In genomic region chr14:76310278-76310677, GRCm38 (mm10) we compare ENCODE assay signal across 8 mouse cellular contexts.
DNase-seq lines count a peak whose midpoint lies in the region; ATAC-seq and TF ChIP-seq lines count a peak whose summit lies in the region.

No protein-coding gene starts in this region.

- H3K27me3 ChIP-seq in forebrain, embryonic 10.5 days (ENCODE audit: poor library complexity, severe bottlenecking) = no peaks in the 10 kb centered on the region
- H3K27me3 ChIP-seq in forebrain, embryonic 11.5 days (ENCODE audit: control insufficient read depth, insufficient read depth, low read length) = no peaks in the 10 kb centered on the region
- H3K27me3 ChIP-seq in forebrain, embryonic 16.5 days (replicated peaks; ENCODE audit: control insufficient read depth, insufficient read depth, low read length) = no peaks in the 10 kb centered on the region
- no peaks in the 10 kb centered on the region for H3K27me3 ChIP-seq in hindbrain, postnatal 0 days (ENCODE audit: insufficient read depth, low read length)
- no peaks in the 10 kb centered on the region for H3K27me3 ChIP-seq in limb, embryonic 14.5 days (ENCODE audit: control insufficient read depth, insufficient read depth, low read length)

- H3K36me3 ChIP-seq in forebrain, embryonic 10.5 days (replicated peaks) = no peaks in the 10 kb centered on the region
- H3K36me3 ChIP-seq in forebrain, embryonic 11.5 days (ENCODE audit: control insufficient read depth, insufficient read depth, low read length) = no peaks in the 10 kb centered on the region
- H3K36me3 ChIP-seq in forebrain, embryonic 16.5 days (ENCODE audit: control insufficient read depth, insufficient read depth) = no peaks in the 10 kb centered on the region
- H3K36me3 ChIP-seq in hindbrain, postnatal 0 days (ENCODE audit: insufficient read depth, low read length) = no peaks in the 10 kb centered on the region
- no peaks in the 10 kb centered on the region for H3K36me3 ChIP-seq in limb, embryonic 14.5 days (ENCODE audit: control insufficient read depth, insufficient read depth, low read length)

- DNase-seq in forebrain, embryonic 10.5 days (ENCODE audit: extremely low spot score, low spot score) = no peak
- DNase-seq in forebrain, embryonic 11.5 days (ENCODE audit: low spot score) = no peak
- peak; percentile 74 for DNase-seq in adipocyte (ENCODE audit: low spot score)
- peak; percentile 80 for DNase-seq in hindbrain, postnatal 0 days (ENCODE audit: low spot score)
- peak; percentile 46 for DNase-seq in limb, embryonic 14.5 days (ENCODE audit: low spot score)
- DNase-seq in right cerebral cortex, postnatal 4 days = peak; percentile 72

- no peak for TF ChIP-seq POLR2A in limb, embryonic 14.5 days (IDR thresholded peaks at IDR 0.05; ENCODE audit: borderline replicate concordance, extremely low read depth, insufficient read depth, insufficient read length)

- no peak overlapping the region for H3K9ac ChIP-seq in forebrain, embryonic 11.5 days (ENCODE audit: low read length)
- no peak overlapping the region for H3K9ac ChIP-seq in forebrain, embryonic 16.5 days (replicated peaks; ENCODE audit: low read depth, low read length)
- H3K9ac ChIP-seq in hindbrain, postnatal 0 days (replicated peaks; ENCODE audit: low read length) = no peak overlapping the region
- H3K9ac ChIP-seq in limb, embryonic 14.5 days (ENCODE audit: low read depth, low read length, severe bottlenecking) = no peak overlapping the region

- no peak for ATAC-seq in forebrain, embryonic 11.5 days (replicated peaks; ENCODE audit: low FRiP score)
- peak; percentile 85 for ATAC-seq in forebrain, embryonic 16.5 days
- peak; percentile 83 for ATAC-seq in hindbrain, postnatal 0 days
- ATAC-seq in limb, embryonic 14.5 days (ENCODE audit: low FRiP score, low read depth) = no peak
- no peak for ATAC-seq in megakaryocyte progenitor cell, adult 5-6 weeks (replicated peaks; ENCODE audit: poor library complexity)

- H3K4me2 ChIP-seq in forebrain, embryonic 11.5 days (ENCODE audit: low read depth, low read length, severe bottlenecking) = no peak overlapping the region
- no peak overlapping the region for H3K4me2 ChIP-seq in forebrain, embryonic 16.5 days (ENCODE audit: low read length)
- H3K4me2 ChIP-seq in hindbrain, postnatal 0 days (ENCODE audit: low read depth, low read length) = no peak overlapping the region
- no peak overlapping the region for H3K4me2 ChIP-seq in limb, embryonic 14.5 days (replicated peaks; ENCODE audit: low read depth, low read length, severe bottlenecking)

- no peak overlapping the region for H3K4me3 ChIP-seq in forebrain, embryonic 10.5 days
- H3K4me3 ChIP-seq in forebrain, embryonic 11.5 days (ENCODE audit: low read depth, low read length) = no peak overlapping the region
- H3K4me3 ChIP-seq in forebrain, embryonic 16.5 days (replicated peaks; ENCODE audit: low read length) = no peak overlapping the region
- no peak overlapping the region for H3K4me3 ChIP-seq in hindbrain, postnatal 0 days (ENCODE audit: low read length)
- H3K4me3 ChIP-seq in limb, embryonic 14.5 days (replicated peaks; ENCODE audit: low read length) = no peak overlapping the region

- WGBS in forebrain, embryonic 10.5 days = 90% methylated on average over 6 of the region's 6 CpGs
- WGBS in forebrain, embryonic 11.5 days = 92% methylated on average over 6 of the region's 6 CpGs
- 27% methylated on average over 6 of the region's 6 CpGs for WGBS in forebrain, embryonic 16.5 days
- WGBS in hindbrain, postnatal 0 days = 42% methylated on average over 6 of the region's 6 CpGs
- 68% methylated on average over 6 of the region's 6 CpGs for WGBS in limb, embryonic 14.5 days

- H3K4me1 ChIP-seq in forebrain, embryonic 10.5 days = peaks cover 39% of the 10 kb centered on the region
- H3K4me1 ChIP-seq in forebrain, embryonic 11.5 days (replicated peaks; ENCODE audit: control insufficient read depth, insufficient read depth, low read length) = peaks cover 5% of the 10 kb centered on the region; the same call in 1 of the 2 replicates
- H3K4me1 ChIP-seq in forebrain, embryonic 16.5 days (replicated peaks; ENCODE audit: control insufficient read depth, insufficient read depth, low read length) = peaks cover 41% of the 10 kb centered on the region
- peaks cover 5% of the 10 kb centered on the region; the same call in 1 of the 2 replicates for H3K4me1 ChIP-seq in hindbrain, postnatal 0 days (ENCODE audit: insufficient read depth, low read length)
- H3K4me1 ChIP-seq in limb, embryonic 14.5 days (ENCODE audit: control insufficient read depth, insufficient read depth, low read length) = 0 out of 2 replicates have a peak, but pooled peaks cover 4% of the 10 kb centered on the region

- H3K27ac ChIP-seq in forebrain, embryonic 10.5 days = 0 out of 2 replicates have a peak overlapping the region, but pooled peaks have one; percentile 15
- H3K27ac ChIP-seq in forebrain, embryonic 11.5 days (ENCODE audit: low read depth, low read length) = no peak overlapping the region
- H3K27ac ChIP-seq in forebrain, embryonic 16.5 days (ENCODE audit: low read length) = no peak overlapping the region
- H3K27ac ChIP-seq in hindbrain, postnatal 0 days = no peak overlapping the region
- H3K27ac ChIP-seq in limb, embryonic 14.5 days (replicated peaks; ENCODE audit: low read depth, low read length) = no peak overlapping the region

- no peaks in the 10 kb centered on the region for H3K9me3 ChIP-seq in forebrain, embryonic 10.5 days
- no peaks in the 10 kb centered on the region for H3K9me3 ChIP-seq in forebrain, embryonic 11.5 days (ENCODE audit: control insufficient read depth, low read length)
- H3K9me3 ChIP-seq in forebrain, embryonic 16.5 days (ENCODE audit: control insufficient read depth, low read length) = no peaks in the 10 kb centered on the region
- no peaks in the 10 kb centered on the region for H3K9me3 ChIP-seq in hindbrain, postnatal 0 days (ENCODE audit: low read length)
- no peaks in the 10 kb centered on the region for H3K9me3 ChIP-seq in limb, embryonic 14.5 days (ENCODE audit: control insufficient read depth, low read length)

- no peak for TF ChIP-seq CTCF in hindbrain, postnatal 0 days (IDR thresholded peaks at IDR 0.05; ENCODE audit: low read depth)

Comparison
In these comparisons a context has a peak if more than half of its experiments do, and no peak if none do; other contexts are left out.
1. ATAC-seq: peak in forebrain, embryonic 16.5 days (single experiment) and hindbrain, postnatal 0 days (single experiment); none in forebrain, embryonic 11.5 days (single experiment), limb, embryonic 14.5 days (single experiment) and megakaryocyte progenitor cell, adult 5-6 weeks (single experiment).
2. DNase-seq: peak in adipocyte (single experiment), hindbrain, postnatal 0 days (single experiment), limb, embryonic 14.5 days (single experiment) and right cerebral cortex, postnatal 4 days (single experiment); none in forebrain, embryonic 10.5 days (single experiment) and forebrain, embryonic 11.5 days (single experiment).